Mouse (Mus musculus) bone marrow macrophage, adult 2 months (primary cell): Measurements from ENCODE around the gene Atg7. TPM values are rescaled to one million over a fixed set of nuclear protein-coding genes. Genes with fewer than 3 reads are reported as not detected.

Experiments used
- H3K27ac ChIP-seq: 2 replicates; pipeline ENCODE4 v1.5.1; 2012; ENCODE audit warnings: low read depth, low read length; ENCODE audit not compliant: insufficient read depth
- H3K4me1 ChIP-seq: 2 replicates; pipeline ENCODE4 v1.6.1; 2012; ENCODE audit warnings: low read length; ENCODE audit not compliant: control insufficient read depth, insufficient read depth
- H3K4me3 ChIP-seq: 2 replicates; pipeline ENCODE4 v1.5.1; 2012; ENCODE audit warnings: mild to moderate bottlenecking, low read length, moderate library complexity; ENCODE audit not compliant: insufficient read depth
- CTCF ChIP-seq: IDR thresholded peaks from 2 replicates; pipeline ENCODE4 v1.5.1; 2012; ENCODE audit warnings: low read depth, mild to moderate bottlenecking, low read length, moderate library complexity
- POLR2A ChIP-seq: IDR thresholded peaks from 2 replicates; pipeline ENCODE4 v1.6.1; 2012; ENCODE audit warnings: mild to moderate bottlenecking, low read depth, low read length, borderline replicate concordance
- polyA plus RNA-seq: library from polyadenylated mRNA; stranded (reverse); fragments of >200 nt; gene quantifications from 2 replicates; pipeline ENCODE4 v1.2.4, GENCODE M21; 2012; ENCODE audit not compliant: missing spikeins, insufficient read depth, insufficient read length

The Atg7 gene
- polyA plus RNA-seq, 1 experiment, result 53.2 TPM

GRCm38 (mm10) chr6:114771502-114771901 is 128.6 kb downstream of the Atg7 start:
- TF ChIP-seq POLR2A, result no peak
- TF ChIP-seq CTCF, result no peak
- no peaks in the 10 kb centered on the region for H3K4me1 ChIP-seq
- H3K4me3 ChIP-seq, result no peak overlapping the region
- no peak overlapping the region for H3K27ac ChIP-seq

GRCm38 (mm10) chr6:114775210-114775609 is 132.3 kb downstream of the Atg7 start:
- TF ChIP-seq POLR2A (no peak), CTCF (no peak)
- no peaks in the 10 kb centered on the region for H3K4me1 ChIP-seq
- no peak overlapping the region for H3K4me3 ChIP-seq
- no peak overlapping the region for H3K27ac ChIP-seq

GRCm38 (mm10) chr6:114777872-114778271 is 135.0 kb downstream of the Atg7 start:
- H3K27ac ChIP-seq, result no peak overlapping the region
- TF ChIP-seq POLR2A (no peak), CTCF (no peak)
- H3K4me3 ChIP-seq, result no peak overlapping the region
- H3K4me1 ChIP-seq, result peaks cover 23% of the 10 kb centered on the region

- Histone ChIP-seq H3K4me3 (no peak overlapping the region), H3K4me1 (peaks cover 27% of the 10 kb centered on the region), H3K27ac (no peak overlapping the region)
- no peak for TF ChIP-seq CTCF
- no peak for TF ChIP-seq POLR2A
Observed at GRCm38 (mm10) chr6:114778650-114779049, 135.8 kb downstream of the Atg7 start.

- Histone ChIP-seq H3K4me1 (peaks cover 27% of the 10 kb centered on the region), H3K27ac (peak overlapping the region; percentile 77; the same call in 1 of the 2 replicates), H3K4me3 (no peak overlapping the region)
- TF ChIP-seq POLR2A (no peak), CTCF (no peak)
Observed at GRCm38 (mm10) chr6:114780583-114780982, 137.7 kb downstream of the Atg7 start.

- no peak overlapping the region for H3K4me3 ChIP-seq
- peaks cover 27% of the 10 kb centered on the region for H3K4me1 ChIP-seq
- no peak for TF ChIP-seq CTCF
- peak; percentile 22; the same call in 1 of the 2 replicates for TF ChIP-seq POLR2A
- H3K27ac ChIP-seq, result peak overlapping the region; percentile 77
Observed at GRCm38 (mm10) chr6:114781415-114782240, 138.7 kb downstream of the Atg7 start.

- Histone ChIP-seq H3K27ac (peak overlapping the region; percentile 47; the same call in 1 of the 2 replicates), H3K4me1 (peaks cover 27% of the 10 kb centered on the region), H3K4me3 (no peak overlapping the region)
- TF ChIP-seq POLR2A (no peak), CTCF (no peak)
Observed at GRCm38 (mm10) chr6:114782486-114782885, 139.6 kb downstream of the Atg7 start.

GRCm38 (mm10) chr6:114786461-114786860 is 143.6 kb downstream of the Atg7 start:
- Histone ChIP-seq H3K27ac (no peak overlapping the region), H3K4me3 (no peak overlapping the region), H3K4me1 (peaks cover 18% of the 10 kb centered on the region)
- TF ChIP-seq POLR2A, result no peak
- no peak for TF ChIP-seq CTCF

GRCm38 (mm10) chr6:114787606-114788005 is 144.7 kb downstream of the Atg7 start:
- Histone ChIP-seq H3K4me1 (peaks cover 10% of the 10 kb centered on the region), H3K27ac (no peak overlapping the region), H3K4me3 (no peak overlapping the region)
- TF ChIP-seq CTCF (no peak), POLR2A (no peak)

- Histone ChIP-seq H3K4me1 (peaks cover 4% of the 10 kb centered on the region; the same call in 1 of the 2 replicates), H3K27ac (no peak overlapping the region), H3K4me3 (no peak overlapping the region)
- TF ChIP-seq CTCF, result no peak
- TF ChIP-seq POLR2A, result no peak
Observed at GRCm38 (mm10) chr6:114788663-114789062, 145.8 kb downstream of the Atg7 start.

- H3K27ac ChIP-seq, result no peak overlapping the region
- no peak overlapping the region for H3K4me3 ChIP-seq
- peaks cover 4% of the 10 kb centered on the region; the same call in 1 of the 2 replicates for H3K4me1 ChIP-seq
- no peak for TF ChIP-seq POLR2A
- no peak for TF ChIP-seq CTCF
Observed at GRCm38 (mm10) chr6:114790084-114790483, 147.2 kb downstream of the Atg7 start.
